Mouse (Mus musculus) thymus, adult 2 months (tissue): ENCODE measurements at regions not wholly inside any gene's neighbourhood (a gene's known extent, or its start where the extent isn't known, plus 50 kb on each side); places are given as distances from the start of the nearest gene placed in this dataset.

ENCODE experiments used
- CTCF ChIP-seq: fragments of 200-500 bp; IDR thresholded peaks from 2 replicates; pipeline ENCODE4 v1.5.1; 2012; ENCODE audit warnings: mild to moderate bottlenecking, control low read depth, low read length, moderate library complexity, borderline replicate concordance; ENCODE audit not compliant: control insufficient read depth, poor library complexity, insufficient read depth; ENCODE audit errors: extremely low read depth
- POLR2A ChIP-seq: fragments of 200-500 bp; IDR thresholded peaks from 2 replicates; pipeline ENCODE4 v1.6.1; 2012; ENCODE audit warnings: mild to moderate bottlenecking, low read length, control low read depth, moderate library complexity; ENCODE audit not compliant: control insufficient read depth, poor library complexity, insufficient read depth; ENCODE audit errors: extremely low read depth

GRCm38 (mm10) chr12:15998331-15998730 is 181.6 kb upstream of the Trib2 start:
- TF ChIP-seq POLR2A (no peak), CTCF (no peak)
